Mouse (Mus musculus): Measurements from ENCODE around the gene Necab2. TPM values are rescaled to one million over a fixed set of nuclear protein-coding genes. Genes with fewer than 3 reads are reported as not detected.
A peak's percentile ranks its signal among the peaks of the same experiment; 100 is the strongest.

The Necab2 gene
- total RNA-seq, 2 experiments from 2014 or later = 99.0 to 104 TPM

DNA sequence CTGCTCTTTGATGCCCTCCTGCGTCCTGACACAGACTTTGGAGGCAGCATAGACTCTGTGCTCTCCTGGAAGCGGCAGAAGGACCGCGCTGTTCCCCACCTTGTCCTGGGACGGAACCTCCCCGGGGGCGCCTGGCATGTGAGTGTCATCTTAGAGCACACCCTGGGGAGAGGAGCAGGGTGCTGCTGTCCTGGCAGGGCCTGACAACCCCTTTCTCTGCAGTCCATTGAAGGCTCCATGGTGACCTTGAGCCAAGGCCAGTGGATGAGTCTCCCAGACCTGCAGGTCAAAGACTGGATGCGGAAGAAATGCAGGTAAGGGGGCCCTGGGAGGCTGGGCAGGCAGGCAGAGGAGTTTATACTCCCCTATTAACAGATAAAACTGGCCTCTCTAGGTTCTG is 3.5 kb upstream of the Necab2 start:
- Histone ChIP-seq H3K27ac (no peak overlapping the region), H3K4me3 (no peak overlapping the region)
- TF ChIP-seq CTCF (conservative IDR thresholded peaks at IDR 0.05) = no peak
- no peak for DNase-seq (ENCODE audit: low spot score in 2 of 2)

DNA sequence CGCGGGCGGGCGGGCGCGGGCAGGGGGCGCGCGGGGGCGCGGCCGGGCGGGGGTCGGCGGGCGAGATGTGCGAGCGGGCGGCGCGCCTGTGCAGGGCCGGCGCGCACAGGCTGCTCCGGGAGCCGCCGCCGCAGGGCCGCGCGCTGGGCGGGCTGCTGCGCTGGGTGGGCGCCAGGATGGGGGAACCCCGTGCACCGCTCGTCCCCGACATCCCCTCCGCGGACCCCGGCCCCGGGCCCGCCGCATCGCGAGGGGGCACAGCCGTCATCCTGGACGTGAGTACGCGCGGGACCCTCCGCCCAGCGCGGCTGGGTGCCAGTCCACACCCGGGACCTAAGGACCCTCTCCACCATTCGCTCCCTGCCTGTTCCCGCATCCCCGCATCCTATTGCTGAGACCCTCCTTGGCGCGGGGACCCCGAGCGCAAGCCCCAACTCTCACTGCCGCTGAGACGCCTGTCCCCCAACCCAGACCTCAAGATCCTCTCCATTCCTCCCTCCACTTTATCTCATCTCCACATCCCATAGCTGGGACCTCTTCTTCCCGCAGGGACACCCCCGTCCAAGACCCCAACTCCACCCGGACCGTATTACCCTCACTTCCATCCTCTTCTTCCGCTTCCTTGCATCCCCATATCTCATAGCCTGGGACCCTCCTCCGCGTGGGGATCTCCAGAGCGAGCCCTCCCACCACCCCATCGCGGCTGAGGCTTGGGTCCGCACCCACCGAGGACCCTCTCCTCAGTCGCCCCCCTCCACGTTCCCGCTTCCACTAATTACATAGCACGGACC is 666 bp downstream of the Necab2 start:
- peak overlapping the region; percentile 77 for H3K27ac ChIP-seq
- TF ChIP-seq CTCF (conservative IDR thresholded peaks at IDR 0.05) = no peak
- peak overlapping the region; percentile 62 for H3K4me3 ChIP-seq
- no peak for DNase-seq (ENCODE audit: low spot score in 2 of 2)

DNA sequence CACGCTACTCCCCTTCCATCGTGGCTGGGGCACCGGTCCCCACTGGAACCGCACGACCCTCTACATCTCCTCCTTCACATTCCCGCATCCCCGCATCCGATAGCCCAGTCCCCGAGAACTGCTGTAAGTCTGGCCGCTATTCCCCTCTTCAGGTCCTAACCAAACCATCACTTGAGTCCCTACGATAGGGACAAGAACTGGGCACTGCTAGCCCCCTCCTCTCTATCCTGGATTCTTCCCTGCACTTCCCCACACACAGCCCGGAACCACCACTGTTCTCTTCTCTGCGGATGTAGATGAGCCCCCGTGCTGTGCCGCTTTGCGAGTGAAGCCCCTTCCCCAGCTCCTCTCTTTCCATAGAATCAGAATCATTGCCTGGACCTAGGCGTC is 1.3 kb downstream of the Necab2 start:
- Histone ChIP-seq H3K27ac (peak overlapping the region; percentile 77), H3K4me3 (peak overlapping the region; percentile 62)
- no peak for DNase-seq (ENCODE audit: low spot score in 2 of 2)
- TF ChIP-seq CTCF (conservative IDR thresholded peaks at IDR 0.05) = no peak

DNA sequence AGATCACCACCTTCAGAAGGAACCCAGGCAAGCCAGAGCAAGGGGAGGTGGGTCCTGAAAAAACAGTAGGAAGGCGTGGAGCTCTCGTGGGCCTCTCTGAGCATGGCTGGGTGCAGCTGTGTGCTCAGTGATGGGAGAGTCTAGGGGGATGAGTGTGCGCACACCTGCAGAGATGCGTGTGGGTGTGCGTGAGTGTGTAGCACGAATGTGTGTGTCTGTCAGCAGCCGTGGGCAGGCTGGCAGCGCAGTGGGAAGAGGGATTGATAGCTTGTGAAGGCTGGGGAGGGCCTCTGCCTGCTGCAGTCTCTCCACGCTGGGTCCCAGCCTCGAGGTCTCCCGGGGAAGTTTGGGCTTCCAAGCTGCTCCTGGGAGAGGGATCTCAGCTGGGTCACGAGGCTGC is 3.1 kb downstream of the Necab2 start:
- DNase-seq (ENCODE audit: low spot score in 2 of 2) = peak in 1 of 2 experiments; percentile 65
- H3K27ac ChIP-seq = peak overlapping the region; percentile 63
- no peak for TF ChIP-seq CTCF (conservative IDR thresholded peaks at IDR 0.05)

DNA sequence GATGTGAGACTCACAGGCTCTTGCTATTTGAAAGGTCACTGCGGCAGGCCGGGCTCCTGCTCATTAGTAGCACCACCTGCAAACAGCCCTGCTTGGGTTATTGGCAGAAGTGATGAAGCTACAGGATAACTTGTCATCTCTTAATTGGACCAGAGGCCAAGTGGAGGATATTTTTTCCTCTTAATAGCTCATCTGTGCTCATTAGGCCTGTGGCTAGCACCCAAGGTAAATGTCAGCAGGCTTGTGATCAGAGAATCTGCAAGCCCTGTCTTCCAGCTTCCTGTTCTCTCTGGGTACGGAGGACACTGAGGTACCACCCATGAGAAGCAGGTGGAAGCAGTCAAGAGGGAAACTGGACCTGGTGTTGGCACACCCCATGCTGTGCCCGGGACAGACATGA is 4.6 kb downstream of the Necab2 start:
- no peak for TF ChIP-seq CTCF (conservative IDR thresholded peaks at IDR 0.05)
- no peak overlapping the region for H3K27ac ChIP-seq
- no peak overlapping the region for H3K4me3 ChIP-seq
- no peak for DNase-seq (ENCODE audit: low spot score in 2 of 2)

More for the DNA sequence above, 3.1 kb downstream of the Necab2 start:
- H3K4me3 ChIP-seq = 0 out of 2 replicates have a peak overlapping the region, but pooled peaks have one; percentile 6

DNA sequence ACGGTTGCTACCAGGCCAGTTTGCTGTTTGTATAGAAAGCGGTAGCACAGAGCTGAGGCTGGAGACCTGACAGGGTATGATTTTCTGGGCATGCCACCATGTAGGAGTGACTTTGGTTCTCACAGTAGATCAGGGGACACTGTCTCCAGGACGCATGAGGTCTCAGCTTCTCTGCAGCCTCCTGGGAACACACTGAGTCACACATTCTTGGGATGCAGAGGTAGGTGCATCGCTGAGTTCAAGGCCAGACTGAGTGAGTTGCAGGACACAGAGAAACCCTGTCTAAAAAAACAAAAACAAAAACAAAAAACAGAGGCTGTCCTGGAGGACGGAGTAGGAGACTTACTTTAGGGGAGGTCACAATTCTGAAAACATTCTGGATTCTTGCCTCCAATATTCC is 6.4 kb downstream of the Necab2 start:
- no peak overlapping the region for H3K4me3 ChIP-seq
- no peak for TF ChIP-seq CTCF (conservative IDR thresholded peaks at IDR 0.05)
- no peak overlapping the region for H3K27ac ChIP-seq
- DNase-seq (ENCODE audit: low spot score in 2 of 2) = no peak

DNA sequence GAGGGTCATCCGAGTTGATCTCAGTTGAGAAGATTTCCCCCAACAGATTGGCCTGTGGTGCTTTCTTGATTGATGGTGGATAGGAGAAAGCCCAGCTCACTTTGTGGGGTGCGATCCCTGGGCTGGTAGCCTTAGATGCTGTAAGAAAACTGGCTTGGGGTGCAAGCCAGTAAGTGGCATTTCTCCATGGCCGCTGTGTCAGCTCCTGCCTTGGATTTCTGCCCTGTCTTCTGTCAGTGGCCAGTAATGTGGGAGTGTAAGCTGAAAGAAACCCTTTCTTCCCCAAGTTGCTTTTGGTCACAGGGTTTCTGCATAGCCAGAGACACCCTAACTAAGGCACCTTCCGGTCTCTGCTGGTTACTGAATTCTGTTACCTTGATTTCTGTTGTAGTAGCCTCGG is 9.5 kb downstream of the Necab2 start:
- TF ChIP-seq CTCF (conservative IDR thresholded peaks at IDR 0.05) = no peak
- no peak for DNase-seq (ENCODE audit: low spot score in 2 of 2)
- Histone ChIP-seq H3K27ac (peak overlapping the region; percentile 48; the same call in 1 of the 2 replicates), H3K4me3 (no peak overlapping the region)

DNA sequence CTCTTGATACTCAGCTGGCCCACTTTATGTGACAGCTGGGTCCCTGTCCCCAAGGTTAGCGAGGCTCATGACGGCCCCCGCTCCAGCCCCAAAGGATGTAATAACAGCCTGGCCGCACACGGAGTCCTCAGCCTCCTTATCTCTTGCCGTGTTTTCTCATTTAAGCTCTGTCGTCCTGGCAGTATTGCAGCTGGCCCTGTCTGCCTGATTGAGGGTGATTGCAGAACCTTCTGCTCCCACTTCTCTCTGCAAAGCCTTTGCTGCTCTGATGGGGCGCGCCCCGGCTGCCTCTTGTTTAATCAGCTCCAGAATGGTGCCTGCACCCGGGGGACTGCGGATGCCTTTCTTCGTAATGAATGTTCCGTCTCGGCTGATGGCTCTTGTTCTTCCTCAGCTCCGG is 13.2 kb downstream of the Necab2 start:
- DNase-seq (ENCODE audit: low spot score in 2 of 2) = no peak
- Histone ChIP-seq H3K4me3 (no peak overlapping the region), H3K27ac (peak overlapping the region; percentile 69)
- TF ChIP-seq CTCF (conservative IDR thresholded peaks at IDR 0.05) = no peak

DNA sequence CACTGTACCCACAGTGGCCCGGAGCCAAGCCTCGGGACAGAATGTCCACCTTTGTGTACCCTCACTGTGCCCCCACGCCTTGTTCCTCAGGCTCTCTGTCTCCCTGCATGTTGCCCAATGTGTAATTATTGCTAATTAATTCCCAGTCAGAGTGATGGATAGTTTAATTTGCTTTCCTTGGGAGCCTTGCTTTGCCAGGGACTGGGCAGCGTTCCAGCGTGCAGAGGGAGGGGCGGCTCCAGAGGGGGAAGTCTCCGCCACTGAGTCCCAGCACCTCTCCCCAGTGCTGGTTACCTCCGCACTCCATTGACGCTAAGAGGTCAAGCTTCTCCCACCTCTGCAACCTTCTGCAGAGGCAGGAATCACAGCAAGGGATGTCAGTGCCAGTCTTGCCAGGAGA is 14.8 kb downstream of the Necab2 start:
- TF ChIP-seq CTCF (conservative IDR thresholded peaks at IDR 0.05) = no peak
- DNase-seq (ENCODE audit: low spot score in 2 of 2) = no peak
- H3K4me3 ChIP-seq = no peak overlapping the region
- no peak overlapping the region for H3K27ac ChIP-seq

DNA sequence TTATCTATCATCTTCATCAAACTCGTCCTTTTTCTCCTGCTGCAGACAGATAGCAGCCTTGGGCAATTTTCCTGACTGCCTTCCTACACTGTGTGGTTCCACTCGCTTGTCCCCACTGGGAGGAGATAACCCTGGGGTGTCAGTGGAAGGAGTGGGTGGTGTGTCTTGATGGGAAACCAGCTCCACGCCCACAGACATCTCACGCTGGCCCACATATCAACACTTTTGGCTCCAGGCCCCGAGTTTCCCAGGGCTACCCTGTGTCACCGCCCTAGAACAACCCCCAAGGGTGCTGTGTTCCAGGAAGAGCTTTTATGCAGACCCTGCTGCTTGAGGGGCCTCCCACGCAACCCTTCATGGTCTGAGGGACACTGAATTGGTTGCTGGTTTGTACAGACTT is 17.2 kb downstream of the Necab2 start:
- no peak for DNase-seq (ENCODE audit: low spot score in 2 of 2)
- Histone ChIP-seq H3K27ac (peak overlapping the region; percentile 86; the same call in 1 of the 2 replicates), H3K4me3 (no peak overlapping the region)
- TF ChIP-seq CTCF (conservative IDR thresholded peaks at IDR 0.05) = no peak

DNA sequence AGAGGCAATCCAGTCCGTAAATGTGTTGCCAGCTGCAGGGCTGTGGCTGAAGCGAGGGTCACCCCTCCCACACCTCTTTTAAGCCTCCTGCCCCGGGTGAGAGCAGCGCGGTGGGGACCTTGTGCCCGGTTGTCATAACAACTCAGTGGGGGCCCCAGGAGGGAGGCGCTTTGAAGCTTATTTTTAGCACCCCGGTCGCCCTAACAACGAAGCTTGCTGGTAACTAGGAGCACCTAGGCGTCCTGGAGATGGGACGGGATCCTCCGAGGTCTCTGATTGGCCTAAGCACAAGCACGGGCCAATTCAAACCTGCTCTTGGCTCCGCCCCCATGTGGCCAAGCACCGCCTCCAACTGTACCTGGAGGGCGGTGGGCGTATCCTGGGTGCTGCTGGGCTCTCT is 19.6 kb downstream of the Necab2 start:
- H3K4me3 ChIP-seq = peak overlapping the region; percentile 20; the same call in 1 of the 2 replicates
- H3K27ac ChIP-seq = peak overlapping the region; percentile 86
- peak; percentile 52 to 74 for DNase-seq (ENCODE audit: low spot score in 2 of 2)
- TF ChIP-seq CTCF (conservative IDR thresholded peaks at IDR 0.05) = no peak

DNA sequence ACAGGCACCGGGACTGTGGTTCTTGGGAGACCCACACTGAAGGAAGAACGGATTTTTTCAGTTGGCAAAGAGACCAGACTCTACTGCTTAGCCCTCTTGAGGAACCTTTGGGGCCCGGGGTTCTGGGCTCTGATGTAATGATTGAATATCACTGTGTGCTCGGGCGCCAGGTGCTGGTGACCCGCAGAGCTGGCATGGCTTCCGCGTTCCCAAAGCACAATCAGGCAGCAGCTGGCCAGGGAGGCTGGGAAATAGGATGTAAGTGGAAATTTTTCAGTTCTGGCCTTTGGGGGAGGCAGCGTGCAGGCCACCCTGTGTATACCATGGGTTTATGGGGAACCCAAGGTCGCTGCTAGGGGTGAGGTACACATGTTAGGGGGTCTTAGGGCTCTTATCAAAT is 20.3 kb downstream of the Necab2 start:
- peak overlapping the region; percentile 86 for H3K27ac ChIP-seq
- no peak for TF ChIP-seq CTCF (conservative IDR thresholded peaks at IDR 0.05)
- no peak overlapping the region for H3K4me3 ChIP-seq
- DNase-seq (ENCODE audit: low spot score in 2 of 2) = no peak

DNA sequence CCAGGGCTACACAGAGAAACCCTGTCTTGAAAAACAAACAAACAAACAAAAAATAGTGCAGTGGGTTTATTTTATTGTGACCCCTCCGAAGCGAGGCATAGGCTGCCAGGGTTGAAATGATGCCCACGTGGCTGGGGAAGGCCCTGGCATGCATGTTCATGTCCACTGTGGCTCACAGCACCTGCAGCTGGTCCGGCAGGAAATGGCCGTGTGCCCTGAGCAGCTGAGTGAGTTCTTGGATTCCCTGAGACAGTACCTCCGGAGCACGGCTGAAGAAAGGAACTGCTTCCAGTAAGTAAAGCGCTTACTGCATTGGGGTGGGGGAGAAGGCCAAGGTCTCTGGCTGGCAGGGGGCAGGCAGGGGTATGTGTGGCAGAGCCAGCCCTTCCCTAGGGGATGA is 21.6 kb downstream of the Necab2 start:
- TF ChIP-seq CTCF (conservative IDR thresholded peaks at IDR 0.05) = no peak
- H3K4me3 ChIP-seq = no peak overlapping the region
- no peak overlapping the region for H3K27ac ChIP-seq
- no peak for DNase-seq (ENCODE audit: low spot score in 2 of 2)

DNA sequence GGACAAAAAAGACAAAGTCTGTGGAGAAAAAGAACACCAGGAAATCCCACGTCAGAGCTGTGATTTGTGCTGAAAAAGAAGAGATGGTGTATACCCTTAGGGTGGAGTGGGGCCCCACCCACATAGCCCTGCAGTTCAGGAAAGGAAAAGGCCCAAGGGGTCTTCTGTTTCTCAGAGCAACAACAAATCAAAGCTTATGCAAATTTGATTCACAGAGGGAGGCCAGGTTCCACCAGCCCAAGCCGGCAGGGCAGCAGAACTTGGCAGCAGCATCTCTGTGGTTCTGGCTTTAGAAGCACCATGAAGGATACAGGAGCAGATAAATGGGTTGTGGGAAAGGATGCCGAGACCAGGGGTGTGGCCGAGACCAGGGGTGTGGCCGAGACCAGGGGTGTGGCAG is 32.2 kb downstream of the Necab2 start:
- TF ChIP-seq CTCF (conservative IDR thresholded peaks at IDR 0.05) = no peak
- Histone ChIP-seq H3K4me3 (no peak overlapping the region), H3K27ac (no peak overlapping the region)
- DNase-seq (ENCODE audit: low spot score in 2 of 2) = no peak

Data from layer of hippocampus, adult 2 months (tissue).